Mouse (Mus musculus): ENCODE measurements at regions not wholly inside any gene's neighbourhood (a gene's known extent, or its start where the extent isn't known, plus 50 kb on each side); places are given as distances from the start of the nearest gene placed in this dataset.

DNA sequence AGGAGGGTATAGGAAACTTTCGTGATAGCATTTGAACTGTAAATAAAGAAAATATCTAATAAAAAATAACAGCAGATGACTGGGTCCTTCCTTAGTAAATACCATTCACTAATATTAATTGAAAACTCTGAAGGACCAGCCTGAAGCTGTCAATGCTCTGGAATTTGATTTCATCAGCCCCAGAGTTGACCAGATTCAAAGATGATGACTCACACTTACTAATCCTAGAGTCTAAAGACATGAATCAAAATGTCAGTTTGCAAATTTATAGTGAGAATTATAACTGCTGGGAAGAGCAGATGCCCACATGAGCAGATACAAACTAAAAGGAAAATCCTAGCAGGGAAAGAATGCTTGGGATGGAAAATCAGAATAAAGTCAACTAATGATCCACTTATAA lies 77.8 kb upstream of the Tac1 start:
- no peak for TF ChIP-seq RAD21 (IDR thresholded peaks at IDR 0.05; ENCODE audit: low read depth, low read length)
- no peak for TF ChIP-seq POLR2AphosphoS5 (IDR thresholded peaks at IDR 0.05; ENCODE audit: borderline replicate concordance, low read depth, low read length)
- no peak for TF ChIP-seq RCOR1 (IDR thresholded peaks at IDR 0.05; ENCODE audit: low read depth, low read length)
- no peak for TF ChIP-seq TBP (IDR thresholded peaks at IDR 0.05; ENCODE audit: low read depth, low read length)
- no peak for TF ChIP-seq CHD2 (IDR thresholded peaks at IDR 0.05; ENCODE audit: low read length)
- no peak for TF ChIP-seq GABPA (IDR thresholded peaks at IDR 0.05; ENCODE audit: low read depth, low read length)
- TF ChIP-seq MAX (IDR thresholded peaks at IDR 0.05; ENCODE audit: low read length): no peak
- TF ChIP-seq TCF12 (IDR thresholded peaks at IDR 0.05; ENCODE audit: low read depth, low read length): no peak
- no peak for TF ChIP-seq ZC3H11A (IDR thresholded peaks at IDR 0.05; ENCODE audit: low read depth, low read length)
- TF ChIP-seq ZNF384 (IDR thresholded peaks at IDR 0.05; ENCODE audit: low read depth, low read length): no peak
- TF ChIP-seq HCFC1 (IDR thresholded peaks at IDR 0.05; ENCODE audit: low read depth, low read length): no peak
- no peak for TF ChIP-seq E2F4 (IDR thresholded peaks at IDR 0.05; ENCODE audit: borderline replicate concordance, low read depth, low read length)
- TF ChIP-seq USF2 (IDR thresholded peaks at IDR 0.05; ENCODE audit: borderline replicate concordance in 1 of 2, insufficient read depth in 1 of 2, low read depth in 1 of 2, low read length in 2 of 2): no peak
- no peak for TF ChIP-seq TAL1 (IDR thresholded peaks at IDR 0.05; ENCODE audit: low read length)
- no peak for TF ChIP-seq MYC (IDR thresholded peaks at IDR 0.05; ENCODE audit: low read depth, low read length)
- DNase-seq (ENCODE audit: low read depth, low spot score): no peak
- no peaks in the 10 kb centered on the region for H3K79me2 ChIP-seq (ENCODE audit: control insufficient read depth, insufficient read depth, low read length, poor library complexity)

DNA sequence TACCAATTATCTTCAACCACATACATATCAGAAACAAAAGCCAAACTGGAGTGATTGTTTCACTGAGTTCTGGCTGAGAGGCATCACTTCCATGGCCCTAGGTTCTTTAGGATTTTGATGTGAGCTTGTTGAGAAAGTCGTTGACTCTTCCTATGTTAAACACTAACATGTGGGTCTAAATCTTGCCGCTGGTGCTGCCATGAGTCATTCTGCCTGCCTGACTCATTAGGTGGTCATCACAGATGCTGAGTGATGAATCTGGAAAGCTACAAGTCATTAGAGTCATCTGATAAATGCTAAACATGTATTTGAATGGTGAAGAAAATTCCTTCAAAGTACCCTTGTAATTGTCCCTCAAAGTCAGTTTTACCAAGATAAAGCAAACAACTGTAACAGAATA lies 60.4 kb upstream of the Tac1 start:
- Histone ChIP-seq H3K9ac (ENCODE audit: control insufficient read depth, low read depth, low read length, poor library complexity, severe bottlenecking) (no peak overlapping the region), H3K79me2 (ENCODE audit: control insufficient read depth, insufficient read depth, low read length, poor library complexity) (no peaks in the 10 kb centered on the region), H3K27me3 (ENCODE audit: control insufficient read depth in 1 of 2, insufficient read depth in 2 of 2, low read length in 2 of 2) (no peaks in the 10 kb centered on the region), H3K4me1 (ENCODE audit: control insufficient read depth in 1 of 2, insufficient read depth in 2 of 2, low read length in 2 of 2) (no peaks in the 10 kb centered on the region), H3K36me3 (ENCODE audit: control insufficient read depth in 1 of 2, insufficient read depth in 2 of 2, low read length in 2 of 2) (no peaks in the 10 kb centered on the region), H3K9me3 (replicated peaks; ENCODE audit: insufficient read depth, low read length) (no peaks in the 10 kb centered on the region), H3K27ac (ENCODE audit: control insufficient read depth, low read depth, low read length) (no peak overlapping the region), H3K4me3 (ENCODE audit: control insufficient read depth in 1 of 2, insufficient read depth in 1 of 2, low read depth in 2 of 2, low read length in 2 of 2) (no peak overlapping the region)
- no peak for TF ChIP-seq POLR2A (IDR thresholded peaks at IDR 0.05; ENCODE audit: control insufficient read depth in 1 of 2, insufficient read depth in 1 of 2, low read depth in 1 of 2, low read length in 2 of 2, poor library complexity in 1 of 2)
- TF ChIP-seq SIN3A (IDR thresholded peaks at IDR 0.05; ENCODE audit: low read length): no peak
- TF ChIP-seq CTCF (IDR thresholded peaks at IDR 0.05 in 2 of 3, conservative IDR thresholded peaks at IDR 0.05 in 1 of 3; ENCODE audit: control insufficient read depth in 1 of 3, insufficient read depth in 1 of 3, low read depth in 2 of 3, low read length in 3 of 3, poor library complexity in 1 of 3, severe bottlenecking in 1 of 3): no peak
- no peak for TF ChIP-seq MYC (IDR thresholded peaks at IDR 0.05; ENCODE audit: low read depth, low read length)
- TF ChIP-seq MAFK (IDR thresholded peaks at IDR 0.05; ENCODE audit: borderline replicate concordance, low read depth, low read length): no peak
- TF ChIP-seq UBTF (IDR thresholded peaks at IDR 0.05; ENCODE audit: borderline replicate concordance, insufficient read depth, low read depth, low read length): no peak
- TF ChIP-seq RAD21 (IDR thresholded peaks at IDR 0.05; ENCODE audit: low read depth, low read length): no peak
- no peak for TF ChIP-seq TAL1 (IDR thresholded peaks at IDR 0.05; ENCODE audit: low read length)
- no peak for DNase-seq (ENCODE audit: low read depth, low spot score)

More for the DNA sequence above, 77.8 kb upstream of the Tac1 start:
- Histone ChIP-seq H3K27ac (ENCODE audit: control insufficient read depth, low read depth, low read length) (no peak overlapping the region), H3K9me3 (replicated peaks; ENCODE audit: insufficient read depth, low read length) (no peaks in the 10 kb centered on the region), H3K4me3 (ENCODE audit: control insufficient read depth in 1 of 2, insufficient read depth in 1 of 2, low read depth in 2 of 2, low read length in 2 of 2) (no peak overlapping the region), H3K27me3 (ENCODE audit: control insufficient read depth in 1 of 2, insufficient read depth in 2 of 2, low read length in 2 of 2) (no peaks in the 10 kb centered on the region), H3K4me1 (ENCODE audit: control insufficient read depth in 1 of 2, insufficient read depth in 2 of 2, low read length in 2 of 2) (no peaks in the 10 kb centered on the region), H3K36me3 (ENCODE audit: control insufficient read depth in 1 of 2, insufficient read depth in 2 of 2, low read length in 2 of 2) (no peaks in the 10 kb centered on the region), H3K9ac (ENCODE audit: control insufficient read depth, low read depth, low read length, poor library complexity, severe bottlenecking) (no peak overlapping the region)
